Mouse (Mus musculus) kidney, embryonic 15.5 days (tissue): ENCODE results near the gene Smchd1. TPM values are rescaled to one million over a fixed set of nuclear protein-coding genes. Genes with fewer than 3 reads are reported as not detected.
"Not testable (repeated sequence)": the region's sequence is repeated elsewhere in the genome, so short reads cannot be mapped to it uniquely, and the experiment has no call there.

Experiments used
- ATAC-seq: fragments of 200-750 bp; cut with Nextera tagmentation; replicated peaks from 2 replicates; pipeline ENCODE4 v1.8.0; 2017; ENCODE audit warnings: moderate TSS enrichment; ENCODE audit not compliant: low FRiP score
- H3K27ac ChIP-seq: fragments of 300-500 bp; sonication (generic); 2 replicates; pipeline ENCODE4 v1.5.1; 2015; ENCODE audit warnings: mild to moderate bottlenecking, inconsistent platforms
- H3K27me3 ChIP-seq: fragments of 300-500 bp; sonication (generic); 2 replicates; pipeline ENCODE4 v1.6.1; 2015; ENCODE audit warnings: inconsistent platforms
- H3K36me3 ChIP-seq: fragments of 300-500 bp; sonication (generic); 2 replicates; pipeline ENCODE4 v1.6.1; 2015; ENCODE audit warnings: inconsistent platforms
- H3K4me1 ChIP-seq: fragments of 300-500 bp; sonication (generic); 2 replicates; pipeline ENCODE4 v1.6.1; 2015; ENCODE audit warnings: inconsistent platforms
- H3K4me2 ChIP-seq: fragments of 300-500 bp; sonication (generic); 2 replicates; pipeline ENCODE4 v1.6.1; 2015; ENCODE audit warnings: moderate library complexity, mild to moderate bottlenecking, inconsistent platforms
- H3K4me3 ChIP-seq: fragments of 300-500 bp; sonication (generic); replicated peaks from 2 replicates; pipeline ENCODE4 v1.5.1; 2015; ENCODE audit warnings: mild to moderate bottlenecking, inconsistent platforms
- H3K9ac ChIP-seq: fragments of 300-500 bp; sonication (generic); 2 replicates; pipeline ENCODE4 v1.6.1; 2015; ENCODE audit warnings: mild to moderate bottlenecking, inconsistent platforms
- H3K9me3 ChIP-seq: fragments of 300-500 bp; sonication (generic); replicated peaks from 2 replicates; pipeline ENCODE4 v1.6.1; 2016; ENCODE audit warnings: inconsistent platforms
- WGBS: fragments of 180-500 bp; shearing (Covaris S2); methylation state at CpG from one replicate; pipeline ENCODE4 v1.1.7; 2015; ENCODE audit warnings: mixed read lengths; 5-methylcytosine and 5-hydroxymethylcytosine counted together
- polyA plus RNA-seq: library from polyadenylated mRNA; unstranded; fragments of >200 nt; fragmentation: Nextera tagmentation; extraction: Ambion mirVana; gene quantifications from 2 replicates; pipeline ENCODE4 v1.2.1, GENCODE M21; 2015

The Smchd1 gene
- polyA plus RNA-seq, 1 experiment from 2014 or later, result 74.4 TPM

- Histone ChIP-seq H3K4me1 (no peaks in the 10 kb centered on the region), H3K9me3 (no peaks in the 10 kb centered on the region), H3K9ac (no peak overlapping the region), H3K4me2 (no peak overlapping the region), H3K36me3 (peaks cover 53% of the 10 kb centered on the region), H3K4me3 (no peak overlapping the region), H3K27ac (no peak overlapping the region), H3K27me3 (no peaks in the 10 kb centered on the region)
- WGBS, result 88% methylated on average over 6 of the region's 6 CpGs
- ATAC-seq, result no peak
These were observed 31.9 kb downstream of the Smchd1 start for GRCm38 (mm10) chr17:71443273-71443672.

- H3K9me3 ChIP-seq, result peaks cover 15% of the 10 kb centered on the region
- H3K4me2 ChIP-seq, H3K27ac ChIP-seq, H3K9ac ChIP-seq, H3K27me3 ChIP-seq, ATAC-seq, H3K4me1 ChIP-seq, H3K4me3 ChIP-seq: not testable (repeated sequence)
- H3K36me3 ChIP-seq, result peaks cover 69% of the 10 kb centered on the region
- 97% methylated on average over 2 of the region's 2 CpGs for WGBS
These were observed 52.6 kb downstream of the Smchd1 start for GRCm38 (mm10) chr17:71422502-71422901.

GRCm38 (mm10) chr17:71419448-71419847 lies 55.7 kb downstream of the Smchd1 start:
- Histone ChIP-seq H3K36me3 (peaks cover 70% of the 10 kb centered on the region), H3K9me3 (peaks cover 15% of the 10 kb centered on the region)
- H3K9ac ChIP-seq, H3K4me3 ChIP-seq, ATAC-seq, H3K4me2 ChIP-seq, H3K27ac ChIP-seq, H3K27me3 ChIP-seq, H3K4me1 ChIP-seq: not testable (repeated sequence)
- 85% methylated on average over 5 of the region's 5 CpGs for WGBS

- Histone ChIP-seq H3K4me3 (no peak overlapping the region), H3K9ac (no peak overlapping the region), H3K9me3 (peaks cover 8% of the 10 kb centered on the region), H3K4me2 (no peak overlapping the region), H3K4me1 (no peaks in the 10 kb centered on the region), H3K27ac (no peak overlapping the region), H3K27me3 (no peaks in the 10 kb centered on the region), H3K36me3 (peaks cover 59% of the 10 kb centered on the region)
- no peak for ATAC-seq
- 95% methylated on average over 1 of the region's 1 CpGs for WGBS
These were observed 58.1 kb downstream of the Smchd1 start for GRCm38 (mm10) chr17:71417008-71417407.

- Histone ChIP-seq H3K27ac (no peak overlapping the region), H3K36me3 (peaks cover 50% of the 10 kb centered on the region), H3K27me3 (no peaks in the 10 kb centered on the region), H3K4me1 (no peaks in the 10 kb centered on the region), H3K9ac (no peak overlapping the region), H3K9me3 (no peaks in the 10 kb centered on the region), H3K4me3 (no peak overlapping the region), H3K4me2 (no peak overlapping the region)
- ATAC-seq, result no peak
- WGBS, result 89% methylated on average over 3 of the region's 3 CpGs
These were observed 87.7 kb downstream of the Smchd1 start for GRCm38 (mm10) chr17:71387401-71387800.

- Histone ChIP-seq H3K9me3 (no peaks in the 10 kb centered on the region), H3K27me3 (no peaks in the 10 kb centered on the region), H3K4me3 (no peak overlapping the region), H3K4me1 (no peaks in the 10 kb centered on the region), H3K36me3 (peaks cover 40% of the 10 kb centered on the region), H3K4me2 (no peak overlapping the region), H3K9ac (no peak overlapping the region), H3K27ac (no peak overlapping the region)
- WGBS, result 92% methylated on average over 14 of the region's 14 CpGs
- ATAC-seq, result no peak
These were observed 94.8 kb downstream of the Smchd1 start for GRCm38 (mm10) chr17:71380346-71380745.

GRCm38 (mm10) chr17:71377901-71378300 lies 97.2 kb downstream of the Smchd1 start:
- no peak overlapping the region for H3K27ac ChIP-seq
- no peaks in the 10 kb centered on the region for H3K4me1 ChIP-seq
- no peaks in the 10 kb centered on the region for H3K27me3 ChIP-seq
- WGBS, result 43% methylated on average over 4 of the region's 4 CpGs
- no peak overlapping the region for H3K4me2 ChIP-seq
- no peak overlapping the region for H3K4me3 ChIP-seq
- no peak for ATAC-seq
- no peak overlapping the region for H3K9ac ChIP-seq
- peaks cover 57% of the 10 kb centered on the region for H3K36me3 ChIP-seq
- H3K9me3 ChIP-seq, result no peaks in the 10 kb centered on the region

GRCm38 (mm10) chr17:71355526-71355925 lies 119.6 kb downstream of the Smchd1 start:
- Histone ChIP-seq H3K9me3 (no peaks in the 10 kb centered on the region), H3K4me2 (no peak overlapping the region), H3K9ac (no peak overlapping the region), H3K27me3 (no peaks in the 10 kb centered on the region), H3K4me1 (no peaks in the 10 kb centered on the region), H3K36me3 (peaks cover 78% of the 10 kb centered on the region), H3K27ac (no peak overlapping the region), H3K4me3 (no peak overlapping the region)
- no peak for ATAC-seq
- 80% methylated on average over 3 of the region's 3 CpGs for WGBS

- H3K4me2 ChIP-seq, result no peak overlapping the region
- H3K4me3 ChIP-seq, result no peak overlapping the region
- peaks cover 77% of the 10 kb centered on the region for H3K36me3 ChIP-seq
- 92% methylated on average over 11 of the region's 11 CpGs for WGBS
- no peak overlapping the region for H3K9ac ChIP-seq
- no peak for ATAC-seq
- H3K27ac ChIP-seq, result no peak overlapping the region
- H3K9me3 ChIP-seq, result no peaks in the 10 kb centered on the region
- no peaks in the 10 kb centered on the region for H3K27me3 ChIP-seq
- H3K4me1 ChIP-seq, result no peaks in the 10 kb centered on the region
These were observed 120.9 kb downstream of the Smchd1 start for GRCm38 (mm10) chr17:71354205-71354604.

GRCm38 (mm10) chr17:71348188-71348587 lies 127.0 kb downstream of the Smchd1 start:
- ATAC-seq, result no peak
- whole genome bisulfite sequencing, result 95% methylated on average over 3 of the region's 3 CpGs

GRCm38 (mm10) chr17:71342006-71342405 lies 133.1 kb downstream of the Smchd1 start:
- WGBS, result 75% methylated on average over 3 of the region's 3 CpGs
- H3K4me3 ChIP-seq, result no peak overlapping the region

More at GRCm38 (mm10) chr17:71348188-71348587, 127.0 kb downstream of the Smchd1 start:
- H3K4me1 ChIP-seq, result no peaks in the 10 kb centered on the region
- no peak overlapping the region for H3K9ac ChIP-seq
- no peak overlapping the region for H3K27ac ChIP-seq
- no peaks in the 10 kb centered on the region for H3K9me3 ChIP-seq
- H3K4me2 ChIP-seq, result no peak overlapping the region
- H3K4me3 ChIP-seq, result no peak overlapping the region
- peaks cover 87% of the 10 kb centered on the region for H3K36me3 ChIP-seq
- no peaks in the 10 kb centered on the region for H3K27me3 ChIP-seq

GRCm38 (mm10) chr17:71338627-71339026 lies 136.5 kb downstream of the Smchd1 start:
- H3K4me2 ChIP-seq, result no peak overlapping the region
- H3K4me1 ChIP-seq, result no peaks in the 10 kb centered on the region
- no peak overlapping the region for H3K9ac ChIP-seq
- no peaks in the 10 kb centered on the region for H3K27me3 ChIP-seq
- H3K9me3 ChIP-seq, result no peaks in the 10 kb centered on the region
- peaks cover 15% of the 10 kb centered on the region for H3K36me3 ChIP-seq
- no peak overlapping the region for H3K27ac ChIP-seq
- H3K4me3 ChIP-seq, result no peak overlapping the region
- ATAC-seq, result no peak
- 96% methylated on average over 6 of the region's 6 CpGs for WGBS

More at GRCm38 (mm10) chr17:71342006-71342405, 133.1 kb downstream of the Smchd1 start:
- Histone ChIP-seq H3K4me1 (no peaks in the 10 kb centered on the region), H3K27me3 (no peaks in the 10 kb centered on the region), H3K9me3 (no peaks in the 10 kb centered on the region), H3K4me2 (no peak overlapping the region), H3K9ac (no peak overlapping the region), H3K36me3 (peaks cover 43% of the 10 kb centered on the region), H3K27ac (no peak overlapping the region)
- ATAC-seq, result no peak

GRCm38 (mm10) chr17:71337546-71337945 lies 137.6 kb downstream of the Smchd1 start:
- Histone ChIP-seq H3K27ac (no peak overlapping the region), H3K9ac (no peak overlapping the region), H3K4me2 (no peak overlapping the region), H3K4me3 (no peak overlapping the region), H3K27me3 (no peaks in the 10 kb centered on the region), H3K4me1 (peaks cover 4% of the 10 kb centered on the region; the same call in 1 of the 2 replicates), H3K9me3 (no peaks in the 10 kb centered on the region), H3K36me3 (0 out of 2 replicates have a peak, but pooled peaks cover 5% of the 10 kb centered on the region)
- no peak for ATAC-seq
- 92% methylated on average over 9 of the region's 9 CpGs for WGBS
